ENCODE assay signal across 10 mouse cellular contexts in genomic region chr11:74946348-74946747, GRCm38 (mm10). TPM values are rescaled to one million over a fixed set of nuclear protein-coding genes. Genes with fewer than 3 reads are reported as not detected.
A peak's percentile ranks its signal among the peaks of the same experiment; 100 is the strongest.
DNase-seq lines count a peak whose midpoint lies in the region; ATAC-seq and TF ChIP-seq lines count a peak whose summit lies in the region.
"Had no signal": no experiment of that assay in that cellular context is flagged by ENCODE, and none has a peak within 500 bp of the region (broad histone marks: within the 10 kb centered on the region; RNA-seq: fewer than 3 reads in every experiment).

No protein-coding gene starts in this region.

- ATAC-seq in G1E (ENCODE audit: extremely low read depth, insufficient number of reproducible peaks, low FRiP score, poor library complexity, severe bottlenecking): no peak
- ATAC-seq in erythroblast, adult 5-6 weeks (replicated peaks; ENCODE audit: low FRiP score, poor library complexity, severe bottlenecking): peak; percentile 75

- no peaks in the 10 kb centered on the region; the same call in 1 of the 2 replicates for H3K4me1 ChIP-seq in kidney, adult 2 months (ENCODE audit: control insufficient read depth, insufficient read depth, low read length)
- H3K4me1 ChIP-seq in G1E (ENCODE audit: insufficient read depth, low read depth, low read length): 0 out of 2 replicates have a peak, but pooled peaks cover 2% of the 10 kb centered on the region
- H3K4me1 ChIP-seq: limb, embryonic 15.5 days had no signal

- 71% methylated on average over 3 of the region's 3 CpGs for WGBS in kidney, adult 2 months

- no peak for TF ChIP-seq CTCF in kidney, adult 2 months (conservative IDR thresholded peaks at IDR 0.05; ENCODE audit: insufficient read depth, insufficient read length, low read depth, low read length)
- peak; percentile 38; the same call in 1 of the 2 replicates for TF ChIP-seq CTCF in G1E (IDR thresholded peaks at IDR 0.05; ENCODE audit: low read depth, low read length)

- no peaks in the 10 kb centered on the region for H3K9me3 ChIP-seq in G1E (replicated peaks)
- H3K9me3 ChIP-seq: limb, embryonic 15.5 days had no signal

- no peak for TF ChIP-seq POLR2A in kidney, adult 2 months (IDR thresholded peaks at IDR 0.05; ENCODE audit: low read depth, low read length)

- H3K27me3 ChIP-seq in kidney, adult 2 months (replicated peaks; ENCODE audit: control insufficient read depth, insufficient read depth, low read length): no peaks in the 10 kb centered on the region
- no peaks in the 10 kb centered on the region for H3K27me3 ChIP-seq in G1E (ENCODE audit: insufficient read depth, low read length)
- H3K27me3 ChIP-seq: limb, embryonic 15.5 days had no signal

- H3K4me3 ChIP-seq in kidney, adult 2 months (ENCODE audit: insufficient read depth, low read depth, low read length): no peak overlapping the region
- no peak overlapping the region for H3K4me3 ChIP-seq in G1E (ENCODE audit: low read depth, low read length)
- H3K4me3 ChIP-seq: erythroblast, embryonic 14.5 days; limb, embryonic 15.5 days had no signal

- peak; percentile 58 for DNase-seq in kidney, adult 2 months
- DNase-seq in kidney, postnatal 10 days: no peak
- peak; percentile 14 to 17 for DNase-seq in B cell, adult 2 months
- no peak for DNase-seq in G1E (ENCODE audit: low spot score)
- DNase-seq in urinary bladder, adult 18-20 months (ENCODE audit: low spot score in 2 of 2): no peak
- DNase-seq in frontal cortex, postnatal 25 days (ENCODE audit: low spot score in 2 of 2): no peak
- DNase-seq in adrenal gland, postnatal 36 days: no peak

- peaks cover 3% of the 10 kb centered on the region for H3K36me3 ChIP-seq in kidney, adult 2 months (ENCODE audit: control insufficient read depth, insufficient read depth, low read length)
- H3K36me3 ChIP-seq in G1E (replicated peaks): peaks cover 69% of the 10 kb centered on the region

- no peak overlapping the region for H3K27ac ChIP-seq in kidney, adult 2 months (ENCODE audit: insufficient read depth, low read depth, low read length)
- H3K27ac ChIP-seq: limb, embryonic 15.5 days had no signal

RNA-seq across cellular contexts. Expression of gene Srr, which starts 20.6 kb away (rescaled TPM):
- polyA plus RNA-seq in kidney, adult 2 months (2012; rRNA removed): 49.7 and 52.0 TPM in 2 replicates
- total RNA-seq in G1E (2014; fragmentation: Nextera tagmentation) (24.7 and 27.3 TPM in 2 replicates), G1E (2017) (4.4 and 6.0 TPM in 2 replicates)
- 2.8 and 3.0 TPM in 2 replicates for polyA plus RNA-seq in G1E (2012)
- total RNA-seq in erythroblast, adult 5-6 weeks (2015; ENCODE audit: low replicate concordance): 9.4 and 17.6 TPM in 2 replicates
- total RNA-seq in erythroblast, adult 5-6 weeks (2017; ENCODE audit: low replicate concordance): 5.6 and 7.0 TPM in 2 replicates
- total RNA-seq in adrenal gland, postnatal 36 days (2021): 10 to 100 TPM; 44.4 to 45.9 TPM

RNA-seq across cellular contexts. Expression of gene Smg6, which starts 20.7 kb away (rescaled TPM):
- polyA plus RNA-seq in kidney, adult 2 months (2012; rRNA removed): 35.2 and 40.1 TPM in 2 replicates
- total RNA-seq in G1E (2014; fragmentation: Nextera tagmentation): 42.1 and 54.4 TPM in 2 replicates
- total RNA-seq in G1E (2017): 15.2 and 17.4 TPM in 2 replicates
- 51.7 and 54.3 TPM in 2 replicates for polyA plus RNA-seq in G1E (2012)
- total RNA-seq in erythroblast, adult 5-6 weeks (2015; ENCODE audit: low replicate concordance): 68.8 and 80.9 TPM in 2 replicates
- 157 and 187 TPM in 2 replicates for total RNA-seq in erythroblast, adult 5-6 weeks (2017; ENCODE audit: low replicate concordance)
- 10 to 100 TPM; 19.2 to 23.5 TPM for total RNA-seq in adrenal gland, postnatal 36 days (2021)

RNA-seq across cellular contexts. Expression of gene Tsr1, which starts 48.5 kb away (rescaled TPM):
- polyA plus RNA-seq in kidney, adult 2 months (2012; rRNA removed): 6.3 and 6.6 TPM in 2 replicates
- total RNA-seq in G1E (2014; fragmentation: Nextera tagmentation) (41.2 and 58.1 TPM in 2 replicates), G1E (2017) (72.5 and 74.6 TPM in 2 replicates)
- polyA plus RNA-seq in G1E (2012): 34.5 and 38.4 TPM in 2 replicates
- total RNA-seq in erythroblast, adult 5-6 weeks (2015; ENCODE audit: low replicate concordance): 8.8 and 10.0 TPM in 2 replicates
- 9.5 and 13.9 TPM in 2 replicates for total RNA-seq in erythroblast, adult 5-6 weeks (2017; ENCODE audit: low replicate concordance)
- total RNA-seq in adrenal gland, postnatal 36 days (2021): 10 to 100 TPM; 37.8 to 47.5 TPM

RNA-seq across cellular contexts. Expression of gene Sgsm2, which starts 49.5 kb away (rescaled TPM):
- 27.5 and 31.0 TPM in 2 replicates for polyA plus RNA-seq in kidney, adult 2 months (2012; rRNA removed)
- 7.4 and 9.7 TPM in 2 replicates for total RNA-seq in G1E (2014; fragmentation: Nextera tagmentation)
- 4.7 and 5.2 TPM in 2 replicates for total RNA-seq in G1E (2017)
- polyA plus RNA-seq in G1E (2012): 10.3 and 10.5 TPM in 2 replicates
- 0.96 TPM in 1 of 2 replicates, not detected in the other for total RNA-seq in erythroblast, adult 5-6 weeks (2015; ENCODE audit: low replicate concordance)
- 0.14 and 0.43 TPM in 2 replicates for total RNA-seq in erythroblast, adult 5-6 weeks (2017; ENCODE audit: low replicate concordance)
- 10 to 100 TPM; 19.0 to 22.4 TPM for total RNA-seq in adrenal gland, postnatal 36 days (2021)

Comparison
In these comparisons a context has a peak if more than half of its experiments do, and no peak if none do; other contexts are left out.
1. DNase-seq: peak in kidney, adult 2 months (single experiment) and B cell, adult 2 months (2 of 2); none in kidney, postnatal 10 days (single experiment), G1E (single experiment), urinary bladder, adult 18-20 months (0 of 2), frontal cortex, postnatal 25 days (0 of 2) and adrenal gland, postnatal 36 days (0 of 2).